Mouse (Mus musculus) retina, adult 2 months (tissue): ENCODE data around the gene Nr4a3.

Experiments used
- DNase-seq: peaks from one replicate; pipeline ENCODE4 v3.0.0-alpha.2; 2012; ENCODE audit warnings: low read depth, low spot score

Gene Nr4a3

GRCm38 (mm10) chr4:48108591-48108990, 63.6 kb downstream of the Nr4a3 start:
- no peak for DNase-seq

GRCm38 (mm10) chr4:48110331-48110730, 65.4 kb downstream of the Nr4a3 start:
- no peak for DNase-seq

- DNase-seq, result no peak
Measured at GRCm38 (mm10) chr4:48116191-48116590, 71.2 kb downstream of the Nr4a3 start.

- DNase-seq, result no peak
Measured at GRCm38 (mm10) chr4:48124416-48124772, 79.4 kb downstream of the Nr4a3 start.

GRCm38 (mm10) chr4:48124773-48125469, 80.0 kb downstream of the Nr4a3 start, which contains the start of gene Stx17:
Stx17 (plus strand) TSS chr4:48124915.
- peak; percentile 54 for DNase-seq

- no peak for DNase-seq
Measured at GRCm38 (mm10) chr4:48130314-48130713, 85.4 kb downstream of the Nr4a3 start.

- no peak for DNase-seq
Measured at GRCm38 (mm10) chr4:48131606-48132005, 86.7 kb downstream of the Nr4a3 start.

GRCm38 (mm10) chr4:48132721-48133120, 87.8 kb downstream of the Nr4a3 start:
- DNase-seq, result no peak
